Mouse (Mus musculus) limb, embryonic 12.5 days (tissue): Measurements from ENCODE around the gene C1qtnf5. TPM values are rescaled to one million over a fixed set of nuclear protein-coding genes. Genes with fewer than 3 reads are reported as not detected.

Experiments
- ATAC-seq: fragments of 200-750 bp; cut with Nextera tagmentation; 2 replicates; pipeline ENCODE4 v1.8.0; 2017; ENCODE audit warnings: low read depth, moderate TSS enrichment; ENCODE audit not compliant: insufficient number of reproducible peaks, insufficient read depth, low FRiP score, low TSS enrichment
- H3K27ac ChIP-seq: fragments of 300-500 bp; sonication (generic); 2 replicates; pipeline ENCODE4 v1.5.1; 2016; ENCODE audit warnings: mild to moderate bottlenecking, moderate library complexity
- H3K27me3 ChIP-seq: fragments of 300-500 bp; sonication (generic); 2 replicates; pipeline ENCODE4 v1.6.1; 2016; ENCODE audit warnings: mild to moderate bottlenecking, moderate library complexity
- H3K36me3 ChIP-seq: fragments of 300-500 bp; sonication (generic); 2 replicates; pipeline ENCODE4 v1.6.1; 2016; ENCODE audit warnings: mild to moderate bottlenecking, moderate library complexity
- H3K4me1 ChIP-seq: fragments of 300-500 bp; sonication (generic); replicated peaks from 2 replicates; pipeline ENCODE4 v1.6.1; 2016
- H3K4me2 ChIP-seq: fragments of 300-500 bp; sonication (generic); 2 replicates; pipeline ENCODE4 v1.6.1; 2016; ENCODE audit warnings: mild to moderate bottlenecking, moderate library complexity
- H3K4me3 ChIP-seq: fragments of 300-500 bp; sonication (generic); replicated peaks from 2 replicates; pipeline ENCODE4 v1.5.1; 2016; ENCODE audit warnings: mild to moderate bottlenecking
- H3K9ac ChIP-seq: fragments of 300-500 bp; sonication (generic); replicated peaks from 2 replicates; pipeline ENCODE4 v1.6.1; 2016; ENCODE audit warnings: mild to moderate bottlenecking, moderate library complexity
- H3K9me3 ChIP-seq: fragments of 300-500 bp; sonication (generic); 2 replicates; pipeline ENCODE4 v1.6.1; 2016; ENCODE audit warnings: mild to moderate bottlenecking, moderate library complexity
- WGBS: fragments of 180-500 bp; shearing (Covaris S2); methylation state at CpG from one replicate; pipeline ENCODE4 v1.1.7; 2016; 5-methylcytosine and 5-hydroxymethylcytosine counted together
- polyA plus RNA-seq: library from polyadenylated mRNA; unstranded; fragments of >200 nt; fragmentation: Nextera tagmentation; extraction: Ambion mirVana; gene quantifications from 2 replicates; pipeline ENCODE4 v1.2.1, GENCODE M21; 2016

Gene C1qtnf5
- polyA plus RNA-seq, 1 experiment from 2014 or later = 0.84 TPM

DNA sequence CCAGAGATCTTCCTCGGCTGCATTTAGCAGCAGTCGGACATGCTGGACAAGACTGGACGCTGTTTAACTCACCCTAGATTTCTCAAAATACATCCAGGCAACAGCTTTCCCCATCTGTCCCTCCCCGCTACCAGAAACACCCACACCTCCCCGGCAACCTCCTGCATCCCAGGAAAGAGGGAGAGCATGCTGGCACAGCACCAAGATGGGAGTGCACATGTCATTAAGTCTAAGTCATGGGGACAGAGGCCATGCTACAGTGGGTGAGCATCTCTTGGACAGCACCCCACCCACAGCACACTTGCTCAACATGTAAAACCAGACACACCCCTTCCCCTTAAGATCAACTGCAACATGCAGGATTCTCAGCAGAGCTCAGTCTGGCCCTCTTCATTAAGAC is 26.1 kb upstream of the C1qtnf5 start:
- no peaks in the 10 kb centered on the region for H3K9me3 ChIP-seq
- H3K4me1 ChIP-seq = peaks cover 59% of the 10 kb centered on the region
- H3K27me3 ChIP-seq = peaks cover 34% of the 10 kb centered on the region
- H3K4me2 ChIP-seq = no peak overlapping the region
- no peak overlapping the region for H3K27ac ChIP-seq
- 79% methylated on average over 5 of the region's 5 CpGs for WGBS
- H3K9ac ChIP-seq = no peak overlapping the region
- no peaks in the 10 kb centered on the region for H3K36me3 ChIP-seq
- ATAC-seq = no peak
- H3K4me3 ChIP-seq = no peak overlapping the region

- H3K4me2 ChIP-seq = no peak overlapping the region
- no peak overlapping the region for H3K9ac ChIP-seq
- 25% methylated on average over 5 of the region's 5 CpGs for WGBS
- H3K9me3 ChIP-seq = no peaks in the 10 kb centered on the region
- H3K4me1 ChIP-seq = peaks cover 59% of the 10 kb centered on the region
- no peaks in the 10 kb centered on the region for H3K36me3 ChIP-seq
- no peak overlapping the region for H3K27ac ChIP-seq
- no peak for ATAC-seq
- no peak overlapping the region for H3K4me3 ChIP-seq
- peaks cover 41% of the 10 kb centered on the region for H3K27me3 ChIP-seq
These were observed 25.5 kb upstream of the C1qtnf5 start for GRCm38 (mm10) chr9:44081581-44081980.

DNA sequence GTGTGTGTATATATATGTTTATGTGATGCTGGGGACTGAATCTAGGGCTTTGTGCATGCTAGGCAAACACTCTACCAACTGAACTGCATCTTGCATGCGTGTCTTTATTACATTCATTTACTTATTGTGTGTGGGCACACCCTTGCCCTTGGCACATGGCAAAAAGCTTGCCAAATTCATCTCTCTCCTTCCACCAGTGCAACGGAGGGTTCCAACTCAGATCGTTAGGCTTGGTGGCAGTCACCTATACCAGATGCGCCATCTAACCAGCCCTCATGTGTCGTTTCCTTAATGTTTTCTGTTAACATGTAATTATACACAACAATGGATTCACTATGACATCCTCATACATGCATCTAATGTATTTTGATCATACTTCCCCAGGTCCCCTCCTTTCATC is 24.8 kb upstream of the C1qtnf5 start:
- Histone ChIP-seq H3K4me3 (no peak overlapping the region), H3K27ac (no peak overlapping the region), H3K9me3 (no peaks in the 10 kb centered on the region), H3K4me2 (no peak overlapping the region), H3K4me1 (peaks cover 61% of the 10 kb centered on the region), H3K36me3 (no peaks in the 10 kb centered on the region), H3K9ac (no peak overlapping the region), H3K27me3 (peaks cover 46% of the 10 kb centered on the region)
- no peak for ATAC-seq
- 85% methylated on average over 5 of the region's 5 CpGs for WGBS

- Histone ChIP-seq H3K27ac (no peak overlapping the region), H3K4me2 (peak overlapping the region; percentile 99), H3K4me1 (peaks cover 68% of the 10 kb centered on the region), H3K36me3 (no peaks in the 10 kb centered on the region), H3K9me3 (no peaks in the 10 kb centered on the region), H3K9ac (no peak overlapping the region), H3K27me3 (peaks cover 55% of the 10 kb centered on the region), H3K4me3 (peak overlapping the region; percentile 63)
- 9% methylated on average over 23 of the region's 23 CpGs for WGBS
- ATAC-seq = no peak
These were observed 23.5 kb upstream of the C1qtnf5 start for GRCm38 (mm10) chr9:44083392-44084121.

DNA sequence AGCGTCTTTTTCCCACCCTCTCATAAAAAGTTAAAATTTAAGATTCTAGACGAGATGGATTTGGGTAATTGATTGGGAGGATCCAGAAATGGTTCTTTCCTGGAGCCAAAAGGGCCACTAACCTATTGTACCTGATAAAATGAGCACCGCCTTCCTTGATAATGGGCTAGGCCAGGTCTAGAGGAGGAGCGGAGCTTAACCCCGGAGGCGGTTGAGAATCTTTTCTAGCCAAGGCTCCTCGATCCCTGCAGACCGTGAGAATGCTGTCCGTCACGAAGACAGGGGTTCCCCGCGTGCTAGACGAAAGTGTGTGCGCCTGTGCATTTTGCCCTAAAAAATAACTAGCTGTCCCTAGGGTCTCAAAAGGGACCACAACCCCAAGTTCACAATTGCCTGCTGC is 22.8 kb upstream of the C1qtnf5 start:
- peak overlapping the region; percentile 74 for H3K9ac ChIP-seq
- no peaks in the 10 kb centered on the region for H3K9me3 ChIP-seq
- under 1% methylated on average over 14 of the region's 14 CpGs for WGBS
- H3K36me3 ChIP-seq = no peaks in the 10 kb centered on the region
- H3K27me3 ChIP-seq = peaks cover 55% of the 10 kb centered on the region
- H3K4me3 ChIP-seq = peak overlapping the region; percentile 63
- no peak for ATAC-seq
- peak overlapping the region; percentile 99 for H3K4me2 ChIP-seq
- H3K27ac ChIP-seq = no peak overlapping the region
- H3K4me1 ChIP-seq = peaks cover 61% of the 10 kb centered on the region

- Histone ChIP-seq H3K9ac (peak overlapping the region; percentile 74), H3K4me3 (peak overlapping the region; percentile 63), H3K27me3 (peaks cover 55% of the 10 kb centered on the region), H3K9me3 (no peaks in the 10 kb centered on the region), H3K4me1 (peaks cover 56% of the 10 kb centered on the region), H3K4me2 (peak overlapping the region; percentile 99), H3K36me3 (no peaks in the 10 kb centered on the region), H3K27ac (no peak overlapping the region)
- peak; percentile 36; the same call in 1 of the 2 replicates for ATAC-seq
- WGBS = under 1% methylated on average over 62 of the region's 62 CpGs
These were observed 22.3 kb upstream of the C1qtnf5 start for GRCm38 (mm10) chr9:44084659-44085229.

GRCm38 (mm10) chr9:44085276-44085675 is 21.8 kb upstream of the C1qtnf5 start:
- H3K36me3 ChIP-seq = no peaks in the 10 kb centered on the region
- WGBS = 3% methylated on average over 10 of the region's 10 CpGs
- no peaks in the 10 kb centered on the region for H3K9me3 ChIP-seq
- peaks cover 55% of the 10 kb centered on the region for H3K27me3 ChIP-seq
- peaks cover 55% of the 10 kb centered on the region for H3K4me1 ChIP-seq
- peak overlapping the region; percentile 74 for H3K9ac ChIP-seq
- peak overlapping the region; percentile 63 for H3K4me3 ChIP-seq
- no peak for ATAC-seq
- H3K27ac ChIP-seq = no peak overlapping the region
- peak overlapping the region; percentile 99 for H3K4me2 ChIP-seq

DNA sequence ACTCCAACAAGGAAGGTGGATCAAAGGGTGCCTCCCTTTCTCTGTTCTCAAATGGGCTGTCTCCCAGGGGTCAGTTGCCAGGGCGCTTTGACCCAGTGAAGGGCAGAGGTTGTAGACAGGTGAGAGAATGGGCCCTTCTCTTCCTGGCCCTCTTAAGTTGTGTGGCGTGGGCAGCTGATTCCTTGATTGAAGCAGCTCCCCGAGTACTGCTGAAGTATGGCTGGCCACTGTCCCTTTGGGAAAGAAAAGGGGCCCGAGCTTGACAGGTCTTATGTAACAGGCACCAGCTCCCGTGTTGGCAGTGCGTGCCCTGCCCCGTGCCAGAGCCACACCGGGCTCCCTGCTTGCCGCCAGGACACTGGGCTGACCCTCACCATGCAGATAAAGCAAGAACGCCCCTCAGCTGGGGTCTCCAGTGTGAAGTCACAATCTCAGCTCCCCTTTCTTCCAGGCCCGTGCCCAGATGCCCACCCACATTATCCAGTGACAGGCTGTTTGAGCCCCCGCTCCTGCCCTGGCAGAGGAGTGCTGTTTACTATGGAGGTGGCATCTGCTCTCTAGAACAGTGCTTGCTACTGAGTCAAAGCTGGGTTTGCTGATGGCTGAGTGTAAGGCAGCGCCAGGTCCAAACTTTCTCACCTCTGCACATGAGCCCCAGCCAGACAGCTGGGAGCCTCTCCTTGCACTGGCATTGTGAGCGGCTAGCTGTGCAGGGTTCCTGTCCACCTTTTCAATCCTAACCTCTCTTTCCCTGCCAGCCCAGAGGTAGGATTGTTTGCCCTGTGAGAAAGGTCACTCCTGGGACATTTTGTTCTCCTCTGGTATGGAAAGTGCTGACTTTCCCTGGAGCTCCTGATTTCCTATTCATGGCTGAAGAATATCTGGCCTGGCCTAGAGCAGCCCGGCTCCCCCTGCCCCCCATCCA is 21.0 kb upstream of the C1qtnf5 start:
- no peak for ATAC-seq
- Histone ChIP-seq H3K4me2 (peak overlapping the region; percentile 99), H3K4me3 (peak overlapping the region; percentile 63), H3K9ac (0 out of 2 replicates have a peak overlapping the region, but pooled peaks have one; percentile 74), H3K27ac (no peak overlapping the region), H3K27me3 (peaks cover 54% of the 10 kb centered on the region), H3K9me3 (no peaks in the 10 kb centered on the region), H3K36me3 (peaks cover 6% of the 10 kb centered on the region), H3K4me1 (peaks cover 52% of the 10 kb centered on the region)
- 69% methylated on average over 15 of the region's 15 CpGs for WGBS

GRCm38 (mm10) chr9:44086960-44087359 is 20.1 kb upstream of the C1qtnf5 start:
- Histone ChIP-seq H3K4me1 (peaks cover 42% of the 10 kb centered on the region), H3K9me3 (no peaks in the 10 kb centered on the region), H3K27me3 (peaks cover 51% of the 10 kb centered on the region), H3K9ac (no peak overlapping the region), H3K4me3 (no peak overlapping the region), H3K4me2 (no peak overlapping the region), H3K27ac (no peak overlapping the region), H3K36me3 (peaks cover 16% of the 10 kb centered on the region)
- no peak for ATAC-seq
- WGBS = 41% methylated on average over 10 of the region's 10 CpGs

DNA sequence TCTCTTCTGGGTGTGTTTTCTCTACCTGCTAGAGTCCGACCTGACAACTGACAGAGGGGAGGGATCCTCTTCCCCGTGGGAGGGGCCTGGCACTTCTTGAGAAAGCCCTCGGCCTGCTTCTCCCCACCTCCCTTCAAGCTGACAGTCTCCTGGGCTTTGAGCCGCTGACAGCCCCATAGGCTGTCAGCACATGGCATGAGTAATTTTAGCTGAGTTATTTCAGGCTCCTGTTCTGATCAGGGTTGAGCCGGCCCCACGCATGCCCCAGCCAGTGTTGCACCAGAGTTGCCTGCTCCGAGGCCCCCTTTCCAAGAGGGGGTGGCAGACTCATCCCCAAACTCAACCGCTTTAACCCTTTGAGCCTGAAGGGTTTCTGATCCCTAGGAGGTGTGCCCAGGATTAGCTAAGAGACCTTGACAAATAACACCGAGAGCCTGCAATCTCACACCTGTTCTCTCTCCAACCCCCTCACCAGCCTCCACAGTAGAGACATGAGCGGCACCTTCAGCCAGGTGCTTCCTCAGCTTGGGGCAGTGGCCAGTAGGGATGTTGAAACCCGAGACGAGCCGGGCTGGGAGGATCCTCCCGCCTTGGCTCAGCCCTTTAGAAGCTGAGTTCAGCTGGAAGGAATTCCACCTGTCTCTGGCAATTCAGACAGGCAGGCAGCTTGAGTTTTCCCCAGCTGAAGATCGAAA is 19.1 kb upstream of the C1qtnf5 start:
- Histone ChIP-seq H3K9me3 (no peaks in the 10 kb centered on the region), H3K27ac (no peak overlapping the region), H3K9ac (no peak overlapping the region), H3K4me1 (peaks cover 38% of the 10 kb centered on the region), H3K27me3 (peaks cover 47% of the 10 kb centered on the region), H3K36me3 (peaks cover 21% of the 10 kb centered on the region), H3K4me3 (no peak overlapping the region), H3K4me2 (peak overlapping the region; percentile 11; the same call in 1 of the 2 replicates)
- 4% methylated on average over 15 of the region's 15 CpGs for WGBS
- ATAC-seq = no peak
